Mouse (Mus musculus) thymus, postnatal 10 days (tissue): ENCODE measurements around the gene Ddr2.

ENCODE experiments used
- DNase-seq, 2 experiments: peaks; one replicate each; pipeline ENCODE4 v3.0.0; 2021; ENCODE audit warnings: low spot score in 2 of 2

Gene Ddr2

GRCm38 (mm10) chr1:170110516-170111332, at the start of gene Ddr2:
Gene Ddr2, minus strand, starts transcription at chr1:170110762.
- no peak for DNase-seq

- DNase-seq, result no peak
These were observed 49.1 kb upstream of the Ddr2 start for GRCm38 (mm10) chr1:170159707-170160106.

- DNase-seq, result no peak
These were observed 45.2 kb upstream of the Ddr2 start for GRCm38 (mm10) chr1:170155761-170156160.

GRCm38 (mm10) chr1:170155298-170155697, 44.7 kb upstream of the Ddr2 start:
- no peak for DNase-seq

GRCm38 (mm10) chr1:170153986-170154385, 43.4 kb upstream of the Ddr2 start:
- DNase-seq, result no peak

GRCm38 (mm10) chr1:170152552-170152951, 42.0 kb upstream of the Ddr2 start:
- no peak for DNase-seq

- no peak for DNase-seq
These were observed 40.3 kb upstream of the Ddr2 start for GRCm38 (mm10) chr1:170150870-170151269.

GRCm38 (mm10) chr1:170149756-170150155, 39.2 kb upstream of the Ddr2 start:
- DNase-seq, result no peak

GRCm38 (mm10) chr1:170148536-170148935, 38.0 kb upstream of the Ddr2 start:
- DNase-seq, result no peak

- DNase-seq, result peak in 1 of 2 experiments; percentile 10
These were observed 37.3 kb upstream of the Ddr2 start for GRCm38 (mm10) chr1:170147651-170148448.

GRCm38 (mm10) chr1:170145606-170146005, 35.0 kb upstream of the Ddr2 start:
- DNase-seq, result no peak

- no peak for DNase-seq
These were observed 31.8 kb upstream of the Ddr2 start for GRCm38 (mm10) chr1:170142256-170142871.

- DNase-seq, result no peak
These were observed 31.1 kb upstream of the Ddr2 start for GRCm38 (mm10) chr1:170141626-170142025.

- DNase-seq, result peak; percentile 24 to 59
These were observed 25.9 kb upstream of the Ddr2 start for GRCm38 (mm10) chr1:170136351-170137009.

- no peak for DNase-seq
These were observed 23.7 kb upstream of the Ddr2 start for GRCm38 (mm10) chr1:170134264-170134663.

GRCm38 (mm10) chr1:170130962-170131361, 20.4 kb upstream of the Ddr2 start:
- DNase-seq, result no peak

- DNase-seq, result no peak
These were observed 14.1 kb upstream of the Ddr2 start for GRCm38 (mm10) chr1:170124644-170125043.

GRCm38 (mm10) chr1:170113616-170114015, 3.1 kb upstream of the Ddr2 start:
- no peak for DNase-seq

GRCm38 (mm10) chr1:170112261-170112660, 1.7 kb upstream of the Ddr2 start:
- DNase-seq, result no peak

GRCm38 (mm10) chr1:170111651-170112226, 1.2 kb upstream of the Ddr2 start:
- DNase-seq, result no peak

- no peak for DNase-seq
These were observed 616 bp downstream of the Ddr2 start for GRCm38 (mm10) chr1:170109776-170110515.
